Mouse (Mus musculus): Measurements from ENCODE around the gene Zfand3.

GRCm38 (mm10) chr17:30006877-30007276 lies 2.3 kb downstream of the Zfand3 start:
- TF ChIP-seq CTCF (IDR thresholded peaks at IDR 0.05; ENCODE audit: control insufficient read depth, insufficient read depth, insufficient replicate concordance, low read depth, low read length) (no peak), POLR2A (IDR thresholded peaks at IDR 0.05; ENCODE audit: control insufficient read depth, low read depth, low read length) (peak; percentile 82; the same call in 1 of the 2 replicates)
